Mouse (Mus musculus) gonadal fat pad, adult 2 months (tissue): ENCODE measurements around the gene Ctc1. TPM values are rescaled to one million over a fixed set of nuclear protein-coding genes. Genes with fewer than 3 reads are reported as not detected.
"Not testable (repeated sequence)": the region's sequence is repeated elsewhere in the genome, so short reads cannot be mapped to it uniquely, and the experiment has no call there.

Experiments used
- DNase-seq: peaks from one replicate; pipeline ENCODE4 v3.0.0-alpha.2; 2012; ENCODE audit warnings: low read depth
- polyA plus RNA-seq: library from polyadenylated mRNA; depleted of rRNA; stranded (reverse); fragments of >200 nt; gene quantifications from 2 replicates; pipeline ENCODE4 v1.2.3, GENCODE M21; 2012; rRNA removed

Gene Ctc1
- 38.6 and 39.8 TPM in 2 replicates for polyA plus RNA-seq

GRCm38 (mm10) chr11:69015644-69016441, at the start of gene Ctc1:
TSS of gene Ctc1 (plus strand) at chr11:69015911.
- DNase-seq, result peak; percentile 49

- no peak for DNase-seq
Observed at GRCm38 (mm10) chr11:68966554-68966953, 49.2 kb upstream of the Ctc1 start.

DNA sequence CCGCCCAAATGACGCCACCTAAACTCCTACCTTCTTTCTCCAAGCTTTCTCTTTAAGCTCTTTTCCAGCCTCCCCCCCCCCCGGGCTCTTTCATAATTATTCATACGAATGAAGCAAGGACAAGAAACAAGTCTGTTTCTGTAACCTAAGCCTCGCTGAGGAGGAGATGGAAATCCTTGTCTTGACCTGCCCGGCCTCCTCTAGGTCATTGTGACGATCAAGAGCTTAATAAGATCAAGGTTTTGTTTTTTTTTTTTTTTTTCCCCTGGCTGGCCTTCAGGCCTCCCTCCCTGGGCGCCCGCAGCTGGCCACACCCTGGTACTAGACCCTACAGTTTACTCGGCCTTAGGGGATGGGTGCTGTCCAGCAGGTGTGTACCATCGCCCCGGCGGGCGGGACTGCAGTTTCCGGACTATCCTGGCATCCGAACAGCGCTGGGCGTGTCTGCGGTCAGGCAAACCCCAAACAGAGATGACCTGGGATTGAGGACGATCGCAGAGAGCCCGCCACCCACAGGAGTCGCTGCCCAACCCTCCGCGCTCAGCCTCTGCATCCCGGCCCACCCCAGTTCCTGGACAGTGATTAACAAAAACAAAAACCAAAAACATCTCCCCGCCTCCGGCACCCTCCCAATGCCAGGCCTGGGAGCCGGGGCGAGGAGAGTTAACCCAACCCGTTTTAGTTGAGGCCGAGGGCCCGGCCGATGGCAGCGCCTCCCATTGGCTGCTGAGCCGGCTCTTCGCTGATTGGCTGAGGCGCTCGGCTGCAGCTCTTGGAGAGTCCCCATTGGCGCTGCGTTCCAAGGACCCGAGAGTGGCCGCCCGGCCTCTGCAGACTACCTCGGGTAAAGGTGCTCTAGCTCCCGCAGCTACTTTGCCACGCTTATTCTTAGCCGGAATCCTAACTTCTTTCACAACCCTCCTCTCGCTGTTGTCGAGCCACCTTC, 48.1 kb upstream of the Ctc1 start, which contains the start of gene Slc25a35:
Gene Slc25a35, plus strand, starts transcription at position 795 of the 946 bp plus-strand sequence.
- peak; percentile 87 for DNase-seq

DNA sequence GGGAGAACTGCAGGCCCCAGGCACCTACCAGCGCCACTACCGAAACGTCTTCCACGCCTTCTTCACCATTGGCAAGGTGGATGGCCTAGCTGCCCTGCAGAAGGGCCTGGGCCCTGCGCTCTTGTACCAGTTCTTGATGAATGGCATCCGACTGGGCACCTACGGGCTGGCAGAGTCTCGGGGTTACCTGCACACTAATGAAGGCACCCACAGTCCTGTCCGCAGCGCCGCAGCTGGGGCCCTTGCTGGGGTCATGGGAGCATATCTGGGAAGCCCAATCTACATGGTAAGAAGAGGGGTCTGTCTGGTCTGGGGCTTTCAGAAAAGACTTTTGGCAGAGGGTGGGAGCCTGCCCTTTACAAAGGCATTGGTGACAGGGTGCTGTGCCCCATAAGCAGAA, 47.0 kb upstream of the Ctc1 start:
- no peak for DNase-seq

GRCm38 (mm10) chr11:68970232-68970631, 45.5 kb upstream of the Ctc1 start:
- peak; percentile 71 for DNase-seq

DNA sequence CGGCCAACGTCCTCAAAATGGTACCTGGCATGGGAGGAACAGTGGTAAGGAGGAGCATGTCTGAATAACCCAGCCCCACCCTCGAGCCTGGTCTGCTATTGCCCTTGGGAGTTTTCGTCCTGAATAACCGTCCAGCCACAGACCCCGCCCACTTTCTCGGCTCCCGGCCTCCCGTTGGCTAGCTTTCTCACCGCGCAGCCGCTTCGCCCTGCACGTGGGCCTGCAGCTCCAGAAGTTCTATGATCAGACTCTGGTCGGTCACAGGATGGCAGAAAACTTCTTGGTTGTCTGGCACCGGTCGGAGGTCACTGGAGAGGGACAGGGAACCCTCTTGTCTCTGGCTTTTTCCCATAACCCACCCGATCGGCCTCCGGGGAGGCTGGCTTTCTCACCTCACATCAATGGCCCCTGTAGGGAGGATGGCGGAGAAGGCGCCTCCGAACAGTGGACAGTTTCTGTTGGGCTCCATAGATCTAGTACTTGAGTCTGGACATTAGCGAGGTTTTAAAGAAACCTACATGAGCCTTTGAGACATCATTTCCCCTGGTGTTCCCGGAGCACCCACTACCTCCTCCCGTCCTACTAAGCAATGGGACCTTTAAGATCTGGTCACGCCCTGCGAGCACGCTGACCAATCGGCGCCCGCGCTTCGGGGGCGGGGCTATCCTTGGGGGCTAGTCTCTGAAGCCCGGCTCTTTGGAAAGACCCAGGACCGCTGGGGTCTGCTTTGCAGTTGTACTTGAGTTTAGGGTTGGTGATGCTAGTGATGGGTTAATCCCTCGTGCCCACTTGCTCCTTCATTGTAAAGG, 42.3 kb upstream of the Ctc1 start:
- not testable (repeated sequence) for DNase-seq

- no peak for DNase-seq
Observed at GRCm38 (mm10) chr11:68974059-68974450, 41.7 kb upstream of the Ctc1 start.

DNA sequence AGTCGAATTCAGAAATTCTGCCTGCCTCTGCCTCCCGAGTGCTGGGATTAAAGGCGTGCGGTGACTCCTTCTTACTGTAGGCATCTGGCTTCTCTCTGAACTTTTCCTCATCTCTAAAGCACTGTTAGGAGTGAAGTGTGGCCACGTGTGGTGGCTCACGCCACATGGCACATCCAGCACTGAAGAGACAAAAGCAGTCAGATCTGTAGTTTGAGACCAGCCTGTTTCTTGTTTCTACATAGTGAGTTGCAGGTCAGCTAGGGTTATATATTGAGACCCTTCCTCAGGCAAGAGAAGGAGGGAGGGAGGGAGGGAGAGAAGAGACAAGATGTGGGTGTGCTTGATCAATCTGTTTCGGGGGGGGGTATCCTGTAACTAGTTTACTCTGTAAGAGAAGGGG, 40.6 kb upstream of the Ctc1 start, which contains the start of gene Rangrf:
Gene Rangrf, minus strand, starts transcription at position 101 of the 400 bp plus-strand sequence.
- DNase-seq, result no peak

- no peak for DNase-seq
Observed at GRCm38 (mm10) chr11:68975601-68976000, 40.1 kb upstream of the Ctc1 start.

- no peak for DNase-seq
Observed at GRCm38 (mm10) chr11:68979320-68979733, 36.4 kb upstream of the Ctc1 start.

DNA sequence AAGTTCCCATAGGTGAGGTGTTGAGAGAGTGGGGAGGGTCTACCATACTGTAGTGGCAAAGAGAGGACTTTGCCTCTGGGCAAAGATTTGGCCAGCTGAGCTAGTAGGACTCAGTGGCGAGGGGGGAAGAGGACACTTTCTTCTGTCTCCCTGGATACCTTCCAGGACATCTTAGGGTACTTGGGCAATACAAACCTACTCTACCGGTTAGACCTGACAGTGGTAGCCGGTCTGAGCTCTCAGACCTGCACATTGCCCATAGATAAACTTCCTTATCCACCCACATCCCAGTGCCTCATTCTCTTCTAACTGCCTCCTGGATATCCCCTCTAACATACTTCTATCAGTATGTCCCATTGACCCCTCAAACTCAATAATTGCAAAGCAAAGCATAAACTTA, 34.8 kb upstream of the Ctc1 start:
- DNase-seq, result peak; percentile 87

GRCm38 (mm10) chr11:68982639-68983369, 32.9 kb upstream of the Ctc1 start:
- peak; percentile 73 for DNase-seq

DNA sequence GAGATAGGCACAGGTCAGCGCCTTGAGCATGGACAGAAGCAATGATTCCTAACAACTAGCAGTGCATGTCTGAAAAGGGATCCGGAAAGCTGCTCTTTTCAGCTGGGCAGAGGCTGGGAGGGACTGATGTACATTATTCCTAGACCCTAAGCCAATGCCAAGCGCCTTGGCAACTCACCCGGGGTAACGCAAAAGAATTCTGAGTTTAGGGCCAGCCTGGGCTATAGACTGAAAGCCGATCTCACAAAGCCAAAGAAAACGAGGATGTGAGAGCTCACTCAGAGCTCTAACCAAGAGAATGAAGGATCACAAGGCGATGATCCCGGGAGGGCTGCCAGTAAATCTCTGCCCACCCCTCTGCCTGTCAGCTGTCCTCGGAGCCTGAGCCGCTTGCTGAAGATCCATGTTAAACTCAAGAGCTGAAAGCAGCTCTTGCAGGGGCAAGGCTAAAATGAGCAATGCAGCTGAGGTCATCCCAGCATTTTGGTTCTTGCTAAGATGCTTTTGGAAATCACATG, 28.3 kb upstream of the Ctc1 start:
- no peak for DNase-seq

DNA sequence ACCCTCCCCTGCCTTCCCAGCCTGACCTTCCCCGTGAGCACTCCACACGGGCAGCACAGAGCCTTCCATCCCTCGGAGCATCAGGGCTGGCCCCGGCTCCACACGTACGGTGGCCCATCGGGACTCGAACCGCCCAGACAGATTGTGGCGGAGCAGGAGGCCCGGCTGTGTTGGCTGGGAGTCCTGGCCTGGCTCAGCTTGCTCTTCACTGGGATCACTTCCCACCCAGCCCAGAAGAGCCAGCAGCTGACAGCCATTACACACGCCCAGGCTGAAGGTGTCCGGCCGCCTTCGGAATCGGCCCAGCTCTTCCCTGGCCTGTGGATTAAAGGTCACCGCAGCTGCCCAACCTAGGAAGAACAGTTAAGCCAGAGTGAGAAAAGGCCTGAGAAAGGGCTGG, 27.4 kb upstream of the Ctc1 start:
- no peak for DNase-seq

GRCm38 (mm10) chr11:68993122-68993521, 22.6 kb upstream of the Ctc1 start:
- DNase-seq, result no peak

DNA sequence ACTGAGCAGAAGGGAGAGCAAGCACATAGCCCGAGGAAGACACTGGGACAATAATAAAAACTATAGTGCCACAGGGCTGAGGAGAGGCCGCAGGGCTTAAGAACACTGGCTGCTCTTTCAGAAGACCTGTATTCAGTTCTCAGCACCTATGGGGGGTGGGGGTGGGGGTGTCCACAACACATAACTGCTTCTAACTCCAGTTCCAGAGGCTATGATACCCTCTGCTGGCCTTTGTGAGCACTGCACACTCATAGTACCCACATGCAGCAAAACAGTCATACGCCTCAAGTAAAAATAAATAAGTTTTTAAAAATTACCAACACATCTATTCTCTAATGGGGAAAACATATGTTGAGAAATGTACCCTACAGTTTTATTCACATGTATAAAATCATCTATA, 21.3 kb upstream of the Ctc1 start:
- no peak for DNase-seq

DNA sequence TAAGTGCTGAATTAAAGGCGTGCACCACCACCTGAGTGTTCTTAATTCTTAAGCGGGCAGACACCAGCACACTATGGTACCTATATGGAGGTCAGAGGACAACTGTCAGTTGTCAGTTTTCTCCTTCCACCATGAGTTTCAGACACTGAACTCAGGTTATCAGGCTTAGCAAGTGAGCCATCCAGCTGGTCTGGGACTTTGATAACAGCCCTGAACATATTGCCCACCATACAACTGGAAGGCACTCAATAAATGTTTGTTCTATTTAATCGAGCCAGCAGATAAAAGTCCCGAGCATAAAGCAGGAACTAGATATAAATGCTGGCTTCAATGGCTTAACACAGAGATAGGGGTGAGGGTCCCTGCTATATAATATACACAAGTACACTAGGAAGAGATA, 18.6 kb upstream of the Ctc1 start:
- no peak for DNase-seq

DNA sequence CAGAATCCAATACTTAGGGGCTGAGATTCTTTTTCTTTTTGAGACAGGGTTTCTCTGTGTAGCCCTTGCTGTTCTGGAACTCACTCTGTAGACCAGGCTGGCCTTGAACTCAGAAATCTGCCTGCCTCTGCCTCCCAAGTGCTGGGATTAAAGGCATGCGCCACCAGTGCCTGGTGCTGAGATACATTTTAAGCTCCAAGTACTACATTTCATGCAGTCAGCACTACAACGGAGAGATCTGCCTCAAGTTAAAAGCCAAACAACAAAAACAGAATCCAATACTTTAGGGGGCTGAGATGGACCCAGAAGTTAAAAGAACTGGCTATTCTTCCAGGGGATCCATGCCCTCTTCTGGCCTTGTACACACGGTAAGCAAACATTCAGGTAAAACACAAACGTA, 12.9 kb upstream of the Ctc1 start:
- not testable (repeated sequence) for DNase-seq

- DNase-seq, result no peak
Observed at GRCm38 (mm10) chr11:69003592-69003991, 12.1 kb upstream of the Ctc1 start.

DNA sequence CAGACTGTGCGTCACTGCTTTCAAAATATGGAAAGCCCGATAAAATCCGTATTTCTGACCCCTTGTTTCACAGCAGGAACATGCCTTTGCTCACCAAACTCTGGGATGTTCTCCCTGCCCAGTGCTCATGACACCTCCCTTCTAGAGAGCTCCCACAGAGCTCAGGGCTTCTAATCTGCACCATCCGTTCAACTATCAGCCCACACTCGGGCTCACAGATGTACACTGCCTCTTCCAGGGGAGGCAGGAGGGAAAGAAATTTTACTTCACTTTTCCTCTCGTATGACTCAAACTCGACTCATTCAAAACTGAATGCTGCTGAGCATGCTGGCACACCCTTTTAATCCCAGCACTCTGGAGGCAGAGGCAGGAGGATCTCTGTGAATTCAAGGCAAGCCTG, 10.5 kb upstream of the Ctc1 start:
- DNase-seq, result no peak

- DNase-seq, result not testable (repeated sequence)
Observed at GRCm38 (mm10) chr11:69006575-69006974, 9.1 kb upstream of the Ctc1 start.
